Mouse (Mus musculus): ENCODE results near the gene Gsto1. TPM values are rescaled to one million over a fixed set of nuclear protein-coding genes. Genes with fewer than 3 reads are reported as not detected.

Gene Gsto1
- total and polyA plus RNA-seq, 3 experiments, result 143 to 461 (median 190) TPM

DNA sequence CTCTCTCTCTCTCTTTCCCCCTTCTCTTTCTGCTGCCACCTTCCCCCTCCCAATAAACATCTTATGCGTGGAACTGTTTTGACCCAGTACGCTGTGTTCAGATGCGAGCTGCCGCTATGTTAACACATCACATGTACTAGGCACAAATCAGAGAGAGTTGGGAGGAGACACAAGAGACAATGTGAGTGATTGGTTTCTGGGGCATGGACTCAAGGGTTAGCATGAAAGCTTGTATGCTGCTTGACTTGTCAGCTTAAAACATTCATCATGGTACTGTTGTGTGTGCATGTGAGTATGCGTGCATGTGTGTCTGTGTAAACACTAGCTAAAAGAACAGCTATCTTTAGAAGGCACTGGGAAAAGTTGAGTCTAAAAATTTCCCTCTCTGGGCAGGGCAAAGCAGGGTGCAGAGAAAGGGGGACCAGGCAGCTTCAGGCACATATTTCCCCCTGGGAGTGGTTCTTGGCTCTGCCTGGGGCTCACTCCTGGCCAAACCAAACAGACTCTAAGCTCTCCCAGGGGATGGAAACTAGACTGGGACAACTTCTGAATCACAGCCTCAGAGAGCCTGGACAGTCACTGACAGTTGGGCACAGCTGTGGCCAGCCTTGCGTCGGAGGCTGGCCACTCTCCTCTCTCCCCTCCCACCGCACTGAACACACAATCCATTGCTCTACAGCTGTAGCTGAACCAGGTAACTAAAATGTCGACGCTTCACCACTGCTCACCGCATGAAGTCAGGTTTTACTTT is 37.0 kb downstream of the Gsto1 start:
- TF ChIP-seq POLR2A (IDR thresholded peaks at IDR 0.05; ENCODE audit: control insufficient read depth in 1 of 2, insufficient read depth in 1 of 2, low read depth in 1 of 2, low read length in 2 of 2, poor library complexity in 1 of 2) (no peak), MAZ (IDR thresholded peaks at IDR 0.05; ENCODE audit: low read depth, low read length) (no peak), MXI1 (IDR thresholded peaks at IDR 0.05; ENCODE audit: low read depth, low read length) (no peak), RCOR1 (IDR thresholded peaks at IDR 0.05; ENCODE audit: low read depth, low read length) (no peak)
- Histone ChIP-seq H3K9me3 (replicated peaks; ENCODE audit: insufficient read depth, low read length) (no peaks in the 10 kb centered on the region), H3K79me2 (ENCODE audit: control insufficient read depth, insufficient read depth, low read length, poor library complexity) (peaks cover 3% of the 10 kb centered on the region; the same call in 1 of the 2 replicates), H3K9ac (ENCODE audit: control insufficient read depth, low read depth, low read length, poor library complexity, severe bottlenecking) (no peak overlapping the region), H3K27ac (ENCODE audit: control insufficient read depth, low read depth, low read length) (no peak overlapping the region), H3K27me3 (ENCODE audit: control insufficient read depth in 1 of 2, insufficient read depth in 2 of 2, low read length in 2 of 2) (no peaks in the 10 kb centered on the region), H3K4me3 (ENCODE audit: control insufficient read depth in 1 of 2, insufficient read depth in 1 of 2, low read depth in 2 of 2, low read length in 2 of 2) (no peak overlapping the region), H3K4me1 (ENCODE audit: control insufficient read depth in 1 of 2, insufficient read depth in 2 of 2, low read length in 2 of 2) (no peaks in the 10 kb centered on the region), H3K36me3 (ENCODE audit: control insufficient read depth in 1 of 2, insufficient read depth in 2 of 2, low read length in 2 of 2) (no peaks in the 10 kb centered on the region)
- DNase-seq (ENCODE audit: low read depth, low spot score), result no peak

GRCm38 (mm10) chr19:47893092-47893491 is 38.3 kb downstream of the Gsto1 start:
- no peaks in the 10 kb centered on the region for H3K9me3 ChIP-seq (replicated peaks; ENCODE audit: insufficient read depth, low read length)

DNA sequence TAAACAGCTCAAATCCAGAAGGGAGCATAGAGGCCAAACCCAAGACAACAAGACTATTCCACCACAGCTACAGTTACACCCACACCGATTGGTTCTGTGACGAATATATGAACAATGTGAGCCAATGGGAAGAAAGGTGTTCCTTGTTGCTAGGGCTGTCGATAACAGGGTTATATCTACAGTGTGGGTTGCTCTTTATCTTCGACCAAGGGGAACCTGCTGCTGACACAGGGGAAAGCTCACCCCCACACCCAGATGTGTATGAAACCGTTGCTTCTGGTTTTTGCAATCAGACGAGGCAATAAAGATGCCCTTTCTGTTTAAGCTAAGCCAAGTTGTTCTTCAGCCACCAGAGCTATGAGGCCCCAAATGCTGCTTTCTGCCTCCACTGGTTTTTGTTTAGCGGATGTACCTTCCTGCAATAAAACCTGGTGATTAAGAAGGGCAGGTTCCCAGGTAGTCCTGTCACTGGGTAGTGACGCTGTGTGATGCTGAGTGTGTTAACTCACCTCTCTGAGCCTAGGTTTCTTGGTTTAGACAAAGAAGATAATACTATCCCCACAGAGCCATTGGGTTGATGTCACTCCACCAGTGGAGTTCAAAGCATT is 43.8 kb downstream of the Gsto1 start:
- H3K79me2 ChIP-seq (ENCODE audit: control insufficient read depth, insufficient read depth, low read length, poor library complexity), result peaks cover 19% of the 10 kb centered on the region
- DNase-seq (ENCODE audit: low read depth, low spot score), result peak; percentile 98
- H3K27ac ChIP-seq (ENCODE audit: control insufficient read depth, low read depth, low read length), result peak overlapping the region; percentile 95
- peak overlapping the region; percentile 20; the same call in 1 of the 2 replicates for H3K9ac ChIP-seq (ENCODE audit: control insufficient read depth, low read depth, low read length, poor library complexity, severe bottlenecking)
- no peaks in the 10 kb centered on the region for H3K9me3 ChIP-seq (replicated peaks; ENCODE audit: insufficient read depth, low read length)
- H3K27me3 ChIP-seq (ENCODE audit: control insufficient read depth in 1 of 2, insufficient read depth in 2 of 2, low read length in 2 of 2), result no peaks in the 10 kb centered on the region
- H3K4me1 ChIP-seq (ENCODE audit: control insufficient read depth in 1 of 2, insufficient read depth in 2 of 2, low read length in 2 of 2), result peaks cover 14 to 37% of the 10 kb centered on the region in 2 experiments
- H3K36me3 ChIP-seq (ENCODE audit: control insufficient read depth in 1 of 2, insufficient read depth in 2 of 2, low read length in 2 of 2), result peaks cover 0 to 36% of the 10 kb centered on the region in 2 experiments; a peak in 3 of 4 replicates
- peak overlapping the region in 1 of 2 experiments; percentile 9; a peak in 1 of 4 replicates for H3K4me3 ChIP-seq (ENCODE audit: control insufficient read depth in 1 of 2, insufficient read depth in 1 of 2, low read depth in 2 of 2, low read length in 2 of 2)
- TF ChIP-seq MAX (IDR thresholded peaks at IDR 0.05; ENCODE audit: low read length), result peak; percentile 47; the same call in 1 of the 2 replicates
- TF ChIP-seq SIN3A (IDR thresholded peaks at IDR 0.05; ENCODE audit: low read length), result peak; percentile 90
- peak; percentile 48; the same call in 1 of the 2 replicates for TF ChIP-seq MAFK (IDR thresholded peaks at IDR 0.05; ENCODE audit: borderline replicate concordance, low read depth, low read length)
- TF ChIP-seq JUND (IDR thresholded peaks at IDR 0.05; ENCODE audit: low read depth, low read length), result no peak
- TF ChIP-seq UBTF (IDR thresholded peaks at IDR 0.05; ENCODE audit: borderline replicate concordance, insufficient read depth, low read depth, low read length), result no peak
- TF ChIP-seq EP300 (IDR thresholded peaks at IDR 0.05; ENCODE audit: low read depth in 1 of 2, low read length in 2 of 2), result peak; percentile 94 to 98
- peak; percentile 99 for TF ChIP-seq GATA1 (IDR thresholded peaks at IDR 0.05; ENCODE audit: low read depth, low read length)
- TF ChIP-seq POLR2A (IDR thresholded peaks at IDR 0.05; ENCODE audit: control insufficient read depth in 1 of 2, insufficient read depth in 1 of 2, low read depth in 1 of 2, low read length in 2 of 2, poor library complexity in 1 of 2), result peak in 1 of 2 experiments; percentile 49; a peak in 1 of 4 replicates
- peak; percentile 52; the same call in 1 of the 2 replicates for TF ChIP-seq CHD2 (IDR thresholded peaks at IDR 0.05; ENCODE audit: low read length)
- no peak for TF ChIP-seq POLR2AphosphoS5 (IDR thresholded peaks at IDR 0.05; ENCODE audit: borderline replicate concordance, low read depth, low read length)
- no peak for TF ChIP-seq RAD21 (IDR thresholded peaks at IDR 0.05; ENCODE audit: low read depth, low read length)
- peak; percentile 74; the same call in 1 of the 2 replicates for TF ChIP-seq TBP (IDR thresholded peaks at IDR 0.05; ENCODE audit: low read depth, low read length)
- TF ChIP-seq NELFE (IDR thresholded peaks at IDR 0.05; ENCODE audit: low read depth, low read length), result peak; percentile 29; the same call in 1 of the 2 replicates
- TF ChIP-seq MYC (IDR thresholded peaks at IDR 0.05; ENCODE audit: low read depth, low read length), result no peak
- no peak for TF ChIP-seq MEF2A (IDR thresholded peaks at IDR 0.05; ENCODE audit: extremely low read depth, insufficient replicate concordance, low read depth, low read length, poor library complexity, severe bottlenecking)
- TF ChIP-seq POLR2AphosphoS2 (IDR thresholded peaks at IDR 0.05; ENCODE audit: low read length), result no peak; the same call in 1 of the 2 replicates
- peak; percentile 78 for TF ChIP-seq RCOR1 (IDR thresholded peaks at IDR 0.05; ENCODE audit: low read depth, low read length)
- TF ChIP-seq TCF12 (IDR thresholded peaks at IDR 0.05; ENCODE audit: low read depth, low read length), result peak; percentile 93
- TF ChIP-seq MAZ (IDR thresholded peaks at IDR 0.05; ENCODE audit: low read depth, low read length), result no peak
- peak; percentile 93 for TF ChIP-seq ETS1 (IDR thresholded peaks at IDR 0.05; ENCODE audit: low read depth, low read length)
- TF ChIP-seq TAL1 (IDR thresholded peaks at IDR 0.05; ENCODE audit: low read length), result peak; percentile 69

More at GRCm38 (mm10) chr19:47893092-47893491, 38.3 kb downstream of the Gsto1 start:
- no peak overlapping the region for H3K4me3 ChIP-seq (ENCODE audit: control insufficient read depth in 1 of 2, insufficient read depth in 1 of 2, low read depth in 2 of 2, low read length in 2 of 2)
- H3K4me1 ChIP-seq (ENCODE audit: control insufficient read depth in 1 of 2, insufficient read depth in 2 of 2, low read length in 2 of 2), result peaks cover 0 to 6% of the 10 kb centered on the region in 2 experiments; a peak in 3 of 4 replicates
- H3K27ac ChIP-seq (ENCODE audit: control insufficient read depth, low read depth, low read length), result no peak overlapping the region
- TF ChIP-seq POLR2AphosphoS2 (IDR thresholded peaks at IDR 0.05; ENCODE audit: low read length) (peak; percentile 68), MAX (IDR thresholded peaks at IDR 0.05; ENCODE audit: low read length) (no peak)
- DNase-seq (ENCODE audit: low read depth, low spot score), result no peak
- H3K9ac ChIP-seq (ENCODE audit: control insufficient read depth, low read depth, low read length, poor library complexity, severe bottlenecking), result no peak overlapping the region
- H3K36me3 ChIP-seq (ENCODE audit: control insufficient read depth in 1 of 2, insufficient read depth in 2 of 2, low read length in 2 of 2), result peaks cover 0 to 9% of the 10 kb centered on the region in 2 experiments; a peak in 3 of 4 replicates
- H3K27me3 ChIP-seq (ENCODE audit: control insufficient read depth in 1 of 2, insufficient read depth in 2 of 2, low read length in 2 of 2), result no peaks in the 10 kb centered on the region
- H3K79me2 ChIP-seq (ENCODE audit: control insufficient read depth, insufficient read depth, low read length, poor library complexity), result peaks cover 12% of the 10 kb centered on the region
